Mouse (Mus musculus) olfactory bulb, adult 2 months (tissue): ENCODE measurements around the gene Cracr2b.

ENCODE experiments used
- CTCF ChIP-seq: fragments of 200-500 bp; IDR thresholded peaks from 2 replicates; pipeline ENCODE4 v1.5.1; 2012; ENCODE audit warnings: low read depth, mild to moderate bottlenecking, low read length, moderate library complexity; ENCODE audit not compliant: insufficient read depth
- POLR2A ChIP-seq: fragments of 200-500 bp; IDR thresholded peaks from 2 replicates; pipeline ENCODE4 v1.6.1; 2012; ENCODE audit warnings: mild to moderate bottlenecking, low read depth, low read length, moderate library complexity; ENCODE audit not compliant: insufficient read depth

DNA sequence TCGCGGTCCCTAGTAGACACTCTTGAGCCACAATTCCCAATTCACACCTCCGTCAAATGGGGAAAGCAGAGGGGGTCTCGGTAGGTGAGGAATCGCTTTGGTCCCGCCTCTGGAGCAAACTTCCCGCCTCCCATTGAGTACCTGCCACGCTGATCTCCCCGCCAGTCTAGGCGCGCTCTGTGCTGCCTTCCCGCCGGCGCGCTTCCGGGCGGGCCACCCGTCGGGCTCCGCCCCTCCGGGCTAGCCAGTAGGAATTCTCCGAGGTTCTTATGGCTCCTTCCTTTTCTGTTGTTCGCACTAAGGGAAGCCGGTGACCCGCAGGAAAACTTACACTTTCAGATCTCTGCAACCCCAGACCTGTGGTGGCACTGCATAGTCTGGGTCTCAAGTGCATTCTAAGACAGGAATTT, 17.1 kb upstream of the Cracr2b start, which contains the start of gene Pidd1:
- TF ChIP-seq CTCF (no peak), POLR2A (no peak)
